Mouse (Mus musculus) frontal cortex, adult (tissue): Measurements from ENCODE around the gene Btbd35f12.
"Not testable (repeated sequence)": the region's sequence is repeated elsewhere in the genome, so short reads cannot be mapped to it uniquely, and the experiment has no call there.

Source experiments
- ATAC-seq: cut with Nextera tagmentation; 2 replicates; pipeline ENCODE4 v1.9.2; 2017; ENCODE audit warnings: mild to moderate bottlenecking, moderate library complexity, mixed read lengths; ENCODE audit not compliant: low TSS enrichment

Gene Btbd35f12

DNA sequence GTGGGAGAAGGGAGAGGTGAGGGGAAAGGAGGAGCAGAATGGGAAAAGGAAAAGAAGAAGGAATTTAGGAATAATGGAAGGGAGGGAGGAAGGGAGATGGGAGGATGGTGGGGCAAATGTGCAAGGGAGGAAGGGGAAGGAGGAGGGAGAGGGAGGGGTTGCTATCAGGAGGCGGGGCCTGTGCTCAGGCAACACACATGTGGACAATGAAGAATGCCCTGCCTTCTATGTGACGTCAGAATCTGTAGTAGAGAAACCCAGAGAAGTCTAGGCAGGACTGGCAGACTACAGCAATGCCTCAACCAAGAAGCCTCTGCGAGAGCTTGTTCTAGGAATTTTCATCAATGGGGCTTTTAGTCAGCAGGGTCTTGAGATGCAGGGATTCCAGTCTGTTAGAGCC lies at the start of gene Btbd35f12:
Gene Btbd35f12 (plus strand): TSS at position 301 of the 400 bp plus-strand sequence.
- ATAC-seq, result not testable (repeated sequence)

DNA sequence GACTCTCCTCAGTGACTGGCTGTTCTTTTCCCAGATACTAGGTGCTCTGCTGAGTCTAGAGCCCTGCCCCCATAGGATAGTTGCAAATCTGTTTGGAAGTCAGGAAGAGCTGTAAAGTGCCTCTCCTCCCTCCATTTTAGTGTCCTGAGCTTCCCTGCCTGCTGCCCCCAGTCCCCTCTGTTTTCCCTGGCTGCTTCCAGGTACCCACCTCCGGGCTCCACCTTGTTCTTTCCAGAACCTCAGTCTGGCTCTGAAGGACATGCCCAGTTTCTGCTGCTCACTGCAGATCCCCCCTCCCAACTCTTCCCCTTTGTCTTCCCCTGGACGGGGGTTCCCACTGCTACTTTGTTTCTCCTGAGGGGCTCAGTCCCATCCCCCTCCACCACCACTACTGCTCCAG lies 40.1 kb downstream of the Btbd35f12 start:
- not testable (repeated sequence) for ATAC-seq
